Mouse (Mus musculus) G1E-ER4 (cell line): ENCODE measurements around the gene H2-DMb2. TPM values are rescaled to one million over a fixed set of nuclear protein-coding genes. Genes with fewer than 3 reads are reported as not detected.

Experiments used
- GATA1 ChIP-seq: IDR thresholded peaks from one replicate; pipeline ENCODE4 v1.8.0; 2012; ENCODE audit warnings: low read length, inconsistent platforms
- polyA plus RNA-seq: library from polyadenylated mRNA; stranded (reverse); fragments of >175 nt; gene quantifications from 2 replicates; pipeline ENCODE4 v1.2.3, GENCODE M21; 2012

Gene H2-DMb2
- not detected in 2 replicates for polyA plus RNA-seq

- no peak for TF ChIP-seq GATA1
These were observed at the start of gene H2-DMb2 for GRCm38 (mm10) chr17:34143033-34143432. TSS of gene H2-DMb2 (plus strand) at chr17:34143307.

- TF ChIP-seq GATA1 = no peak
These were observed 48.6 kb upstream of the H2-DMb2 start for GRCm38 (mm10) chr17:34094283-34095035.

- no peak for TF ChIP-seq GATA1
These were observed 46.6 kb upstream of the H2-DMb2 start for GRCm38 (mm10) chr17:34096497-34097010.

- no peak for TF ChIP-seq GATA1
These were observed 45.8 kb upstream of the H2-DMb2 start for GRCm38 (mm10) chr17:34097272-34097671.

- no peak for TF ChIP-seq GATA1
These were observed 44.2 kb upstream of the H2-DMb2 start for GRCm38 (mm10) chr17:34098709-34099479.

GRCm38 (mm10) chr17:34099531-34099930 is 43.6 kb upstream of the H2-DMb2 start:
- no peak for TF ChIP-seq GATA1

- no peak for TF ChIP-seq GATA1
These were observed 41.9 kb upstream of the H2-DMb2 start for GRCm38 (mm10) chr17:34101185-34101584.

GRCm38 (mm10) chr17:34101604-34102032 is 41.5 kb upstream of the H2-DMb2 start:
- no peak for TF ChIP-seq GATA1

GRCm38 (mm10) chr17:34102831-34103230 is 40.3 kb upstream of the H2-DMb2 start:
- no peak for TF ChIP-seq GATA1

GRCm38 (mm10) chr17:34104804-34105203 is 38.3 kb upstream of the H2-DMb2 start:
- TF ChIP-seq GATA1 = no peak

GRCm38 (mm10) chr17:34106555-34106954 is 36.6 kb upstream of the H2-DMb2 start:
- no peak for TF ChIP-seq GATA1

- no peak for TF ChIP-seq GATA1
These were observed 35.8 kb upstream of the H2-DMb2 start for GRCm38 (mm10) chr17:34107109-34107867.

- TF ChIP-seq GATA1 = no peak
These were observed 34.6 kb upstream of the H2-DMb2 start for GRCm38 (mm10) chr17:34108460-34108859.

GRCm38 (mm10) chr17:34109038-34109805 is 33.9 kb upstream of the H2-DMb2 start:
- TF ChIP-seq GATA1 = no peak

- no peak for TF ChIP-seq GATA1
These were observed 33.3 kb upstream of the H2-DMb2 start for GRCm38 (mm10) chr17:34109806-34110195.
